Comparison of ENCODE assay signal across 7 mouse cellular contexts in the genomic region with DNA sequence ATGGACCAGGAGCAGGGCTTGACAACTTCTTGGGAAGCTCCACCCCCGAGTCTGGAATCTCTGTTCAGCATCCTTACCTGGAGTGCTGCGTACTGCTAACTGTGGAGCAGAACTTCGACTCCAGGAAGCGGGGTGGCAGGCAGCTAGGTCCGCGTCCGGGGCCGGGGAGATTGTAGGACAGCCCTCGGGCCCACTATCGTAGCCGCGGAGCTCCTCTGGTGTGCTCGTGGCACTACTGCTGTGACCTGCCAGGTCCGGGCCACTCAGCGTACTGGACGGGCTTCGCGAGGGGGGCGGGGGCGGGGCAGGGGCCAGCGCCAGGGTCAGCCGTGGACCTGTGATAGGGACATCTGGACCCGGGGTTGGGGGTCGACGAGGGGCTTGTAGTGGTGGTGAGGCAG. TPM values are rescaled to one million over a fixed set of nuclear protein-coding genes. Genes with fewer than 3 reads are reported as not detected.
DNase-seq lines count a peak whose midpoint lies in the region; ATAC-seq and TF ChIP-seq lines count a peak whose summit lies in the region.

No protein-coding gene starts in this region.

- H3K36me3 ChIP-seq in neural tube, embryonic 11.5 days (ENCODE audit: control insufficient read depth, insufficient read depth, low read length), result no peaks in the 10 kb centered on the region; the same call in 1 of the 2 replicates

- peaks cover 21% of the 10 kb centered on the region for H3K4me1 ChIP-seq in neural tube, embryonic 11.5 days (ENCODE audit: control insufficient read depth, insufficient read depth, low read length)
- H3K4me1 ChIP-seq in cortical plate, adult 2 months (ENCODE audit: control insufficient read depth, insufficient read depth, low read length), result no peaks in the 10 kb centered on the region; the same call in 1 of the 2 replicates

- DNase-seq in neural tube, embryonic 11.5 days (ENCODE audit: low spot score), result no peak
- DNase-seq in neural tube, embryonic 10.5 days (ENCODE audit: extremely low spot score, low spot score), result no peak
- DNase-seq in induced T-regulatory cell, adult 2 months (ENCODE audit: low read depth), result peak; percentile 52
- DNase-seq in lung, postnatal 36 days, result peak; percentile 35
- DNase-seq in testis, postnatal 10 days (ENCODE audit: low spot score), result peak; percentile 60
- no peak for DNase-seq in left cerebral cortex, adult 8-10 months (ENCODE audit: low spot score in 2 of 2)

- ATAC-seq in neural tube, embryonic 11.5 days (ENCODE audit: insufficient read depth, low FRiP score, low TSS enrichment), result 0 out of 2 replicates have a peak, but pooled peaks have one; percentile 3

- peak overlapping the region; percentile 29 for H3K4me3 ChIP-seq in neural tube, embryonic 11.5 days (ENCODE audit: low read depth, low read length)
- peak overlapping the region; percentile 21; the same call in 1 of the 2 replicates for H3K4me3 ChIP-seq in cortical plate, adult 2 months (ENCODE audit: insufficient read depth, low read length)

- H3K27me3 ChIP-seq in neural tube, embryonic 11.5 days (ENCODE audit: control insufficient read depth, insufficient read depth, low read length), result peaks cover 15% of the 10 kb centered on the region

- under 1% methylated on average over 25 of the region's 25 CpGs for WGBS in neural tube, embryonic 11.5 days

- peak overlapping the region; percentile 37 for H3K9ac ChIP-seq in neural tube, embryonic 11.5 days (ENCODE audit: low read length)

- no peaks in the 10 kb centered on the region for H3K9me3 ChIP-seq in neural tube, embryonic 11.5 days (ENCODE audit: control insufficient read depth, low read length)

- 0 out of 2 replicates have a peak overlapping the region, but pooled peaks have one; percentile 14 for H3K27ac ChIP-seq in neural tube, embryonic 11.5 days (ENCODE audit: low read depth, low read length)
- H3K27ac ChIP-seq in cortical plate, adult 2 months (ENCODE audit: insufficient read depth, low read length), result no peak overlapping the region

- TF ChIP-seq POLR2A in cortical plate, adult 2 months (IDR thresholded peaks at IDR 0.05; ENCODE audit: extremely low read depth, insufficient read depth, low read length), result no peak

- peak overlapping the region; percentile 69 for H3K4me2 ChIP-seq in neural tube, embryonic 11.5 days (ENCODE audit: low read depth)

- no peak for TF ChIP-seq CTCF in cortical plate, adult 2 months (IDR thresholded peaks at IDR 0.05; ENCODE audit: extremely low read depth, insufficient read depth, low read length)

RNA-seq across cellular contexts. Expression of a gene that starts 4.5 kb away (rescaled TPM):
- polyA plus RNA-seq in neural tube, embryonic 11.5 days (2014; fragmentation: Nextera tagmentation; extraction: Ambion mirVana), result 30.6 and 34.6 TPM in 2 replicates
- polyA plus RNA-seq in cortical plate, adult 2 months (2012; rRNA removed), result 16.7 and 18.6 TPM in 2 replicates
- 10 to 100 TPM; 34.4 to 40.8 (median 36.8) TPM for total RNA-seq in left cerebral cortex, adult 8-10 months (2022)

RNA-seq across cellular contexts. Expression of a gene that starts 13.8 kb away (rescaled TPM):
- 0.05 TPM in 1 of 2 replicates, not detected in the other for polyA plus RNA-seq in neural tube, embryonic 11.5 days (2014; fragmentation: Nextera tagmentation; extraction: Ambion mirVana)
- polyA plus RNA-seq in cortical plate, adult 2 months (2012; rRNA removed), result 0.04 TPM in 1 of 2 replicates, not detected in the other
- under 1 TPM in 1 of 4 experiments, not detected in 3; 0.09 TPM for total RNA-seq in left cerebral cortex, adult 8-10 months (2022)

RNA-seq across cellular contexts. Expression of a gene that starts 25.7 kb away (rescaled TPM):
- 23.0 and 23.4 TPM in 2 replicates for polyA plus RNA-seq in neural tube, embryonic 11.5 days (2014; fragmentation: Nextera tagmentation; extraction: Ambion mirVana)
- 60.4 and 60.6 TPM in 2 replicates for polyA plus RNA-seq in cortical plate, adult 2 months (2012; rRNA removed)
- total RNA-seq in left cerebral cortex, adult 8-10 months (2022), result 100 to 1,000 TPM in 3 of 4 experiments, 10 to 100 TPM in 1; 96.7 to 124 (median 103) TPM

RNA-seq across cellular contexts. Expression of a gene that starts 25.9 kb away (rescaled TPM):
- polyA plus RNA-seq in neural tube, embryonic 11.5 days (2014; fragmentation: Nextera tagmentation; extraction: Ambion mirVana), result 0.43 and 0.70 TPM in 2 replicates
- polyA plus RNA-seq in cortical plate, adult 2 months (2012; rRNA removed), result 4.8 and 5.8 TPM in 2 replicates
- total RNA-seq in left cerebral cortex, adult 8-10 months (2022), result 1 to 10 TPM in 3 of 4 experiments, under 1 TPM in 1; 0.13 to 1.8 (median 1.4) TPM

RNA-seq across cellular contexts. Expression of a gene that starts 35.2 kb away (rescaled TPM):
- polyA plus RNA-seq in neural tube, embryonic 11.5 days (2014; fragmentation: Nextera tagmentation; extraction: Ambion mirVana), result 2.1 and 2.3 TPM in 2 replicates
- 26.4 and 27.5 TPM in 2 replicates for polyA plus RNA-seq in cortical plate, adult 2 months (2012; rRNA removed)
- 10 to 100 TPM in 3 of 4 experiments, 1 to 10 TPM in 1; 9.2 to 17.6 (median 12.5) TPM for total RNA-seq in left cerebral cortex, adult 8-10 months (2022)

Comparison
In these comparisons a context has a peak if more than half of its experiments do, and no peak if none do; other contexts are left out.
1. DNase-seq: peak in induced T-regulatory cell, adult 2 months (single experiment), lung, postnatal 36 days (single experiment) and testis, postnatal 10 days (single experiment); none in neural tube, embryonic 11.5 days (single experiment), neural tube, embryonic 10.5 days (single experiment) and left cerebral cortex, adult 8-10 months (0 of 2).